Mouse (Mus musculus): Measurements from ENCODE around the gene Adal.

GRCm38 (mm10) chr2:121109695-121110094 is 30.5 kb upstream of the Adal start, which contains the start of gene Tgm7:
- TF ChIP-seq CTCF (IDR thresholded peaks at IDR 0.05; ENCODE audit: borderline replicate concordance, extremely low read depth, insufficient read depth, insufficient read length) (no peak), POLR2A (IDR thresholded peaks at IDR 0.05; ENCODE audit: borderline replicate concordance, extremely low read depth, insufficient read depth, insufficient read length, poor library complexity, severe bottlenecking) (no peak)
